Comparison of ENCODE assay signal across 9 mouse cellular contexts in genomic region chr5:21528068-21528842, GRCm38 (mm10). TPM values are rescaled to one million over a fixed set of nuclear protein-coding genes. Genes with fewer than 3 reads are reported as not detected.
A peak's percentile ranks its signal among the peaks of the same experiment; 100 is the strongest.
DNase-seq lines count a peak whose midpoint lies in the region; ATAC-seq lines count a peak whose summit lies in the region.
"Had no signal": no experiment of that assay in that cellular context is flagged by ENCODE, and none has a peak within 500 bp of the region (broad histone marks: within the 10 kb centered on the region; RNA-seq: fewer than 3 reads in every experiment).

No protein-coding gene starts in this region.

- DNase-seq in gastrocnemius, adult 18-20 months (ENCODE audit: low spot score) = peak; percentile 40
- no peak for DNase-seq in gastrocnemius, postnatal 10 days
- peak; percentile 97 for DNase-seq in 3T3-L1 (ENCODE audit: low read depth, low spot score)
- no peak for DNase-seq in ovary, postnatal 14 days (ENCODE audit: low spot score)
- DNase-seq in thymus, postnatal 4 days = no peak
- DNase-seq in thymus, postnatal 10 days (ENCODE audit: low spot score in 2 of 2) = no peak
- DNase-seq: thymus, postnatal 36 days had no signal

- H3K4me1 ChIP-seq in heart, embryonic 13.5 days = peaks cover 21% of the 10 kb centered on the region
- peaks cover 4% of the 10 kb centered on the region; the same call in 1 of the 2 replicates for H3K4me1 ChIP-seq in lung, embryonic 16.5 days (replicated peaks; ENCODE audit: control insufficient read depth, insufficient read depth, low read length)

- no peaks in the 10 kb centered on the region for H3K36me3 ChIP-seq in heart, embryonic 13.5 days
- no peaks in the 10 kb centered on the region for H3K36me3 ChIP-seq in lung, embryonic 16.5 days (ENCODE audit: control insufficient read depth, insufficient read depth, low read length)

- no peak overlapping the region for H3K9ac ChIP-seq in heart, embryonic 13.5 days
- no peak overlapping the region for H3K9ac ChIP-seq in lung, embryonic 16.5 days (ENCODE audit: low read length)

- 61% methylated on average over 15 of the region's 15 CpGs for WGBS in heart, embryonic 13.5 days
- 58% methylated on average over 15 of the region's 15 CpGs for WGBS in lung, embryonic 16.5 days

- H3K4me3 ChIP-seq in heart, embryonic 13.5 days = no peak overlapping the region
- no peak overlapping the region for H3K4me3 ChIP-seq in lung, embryonic 16.5 days (ENCODE audit: low read length)

- H3K27ac ChIP-seq in heart, embryonic 13.5 days (replicated peaks) = peak overlapping the region; percentile 46; the same call in 1 of the 2 replicates
- H3K27ac ChIP-seq in lung, embryonic 16.5 days (ENCODE audit: low read length) = peak overlapping the region; percentile 78

- H3K9me3 ChIP-seq in heart, embryonic 13.5 days = peaks cover 6% of the 10 kb centered on the region; the same call in 1 of the 2 replicates
- no peaks in the 10 kb centered on the region for H3K9me3 ChIP-seq in lung, embryonic 16.5 days (ENCODE audit: control insufficient read depth, low read length)

- H3K27me3 ChIP-seq in heart, embryonic 13.5 days (replicated peaks) = no peaks in the 10 kb centered on the region
- H3K27me3 ChIP-seq in lung, embryonic 16.5 days (ENCODE audit: control insufficient read depth, insufficient read depth, low read depth, low read length) = no peaks in the 10 kb centered on the region

- ATAC-seq in heart, embryonic 13.5 days (ENCODE audit: extremely low read depth, insufficient number of reproducible peaks, low FRiP score, low TSS enrichment) = no peak; the same call in 1 of the 2 replicates
- ATAC-seq in lung, embryonic 16.5 days (ENCODE audit: low read depth) = peak; percentile 92

- H3K4me2 ChIP-seq in heart, embryonic 13.5 days = no peak overlapping the region
- H3K4me2 ChIP-seq in lung, embryonic 16.5 days (ENCODE audit: low read depth, low read length) = no peak overlapping the region

RNA-seq across cellular contexts. Expression of gene Lrrc17, which starts 15.1 kb away (rescaled TPM):
- 1 to 10 TPM; 1.2 to 1.3 TPM for total RNA-seq in gastrocnemius, adult 18-20 months (2021)
- 10 to 100 TPM; 23.3 to 28.8 TPM for total RNA-seq in gastrocnemius, postnatal 10 days (2021)
- 11.2 and 14.3 TPM in 2 replicates for polyA plus RNA-seq in heart, embryonic 13.5 days (2015; fragmentation: Nextera tagmentation; extraction: Ambion mirVana)
- 61.1 and 66.3 TPM in 2 replicates for polyA plus RNA-seq in lung, embryonic 16.5 days (2015; fragmentation: Nextera tagmentation; extraction: Ambion mirVana)

Comparison
In these comparisons a context has a peak if more than half of its experiments do, and no peak if none do; other contexts are left out.
1. DNase-seq: peak in gastrocnemius, adult 18-20 months (single experiment) and 3T3-L1 (single experiment); none in gastrocnemius, postnatal 10 days (single experiment), ovary, postnatal 14 days (single experiment), thymus, postnatal 4 days (single experiment) and thymus, postnatal 10 days (0 of 2).
2. RNA of gene Lrrc17, which starts 15.1 kb away (total RNA-seq): 23.3 to 28.8 TPM in gastrocnemius, postnatal 10 days; 1.2 to 1.3 TPM in gastrocnemius, adult 18-20 months; every median in the first group is over 10 times any median in the second.